Mouse (Mus musculus) MEL (cell line): ENCODE results near the gene Slc35c2. TPM values are rescaled to one million over a fixed set of nuclear protein-coding genes. Genes with fewer than 3 reads are reported as not detected.
A peak's percentile ranks its signal among the peaks of the same experiment; 100 is the strongest.

ENCODE experiments used
- DNase-seq: peaks from one replicate; pipeline ENCODE4 v3.0.0; 2011; ENCODE audit warnings: low read depth, low spot score
- H3K27ac ChIP-seq: 2 replicates; pipeline ENCODE4 v1.5.1; 2012; ENCODE audit warnings: low read depth, mild to moderate bottlenecking, control low read depth, low read length, moderate library complexity; ENCODE audit not compliant: control insufficient read depth
- H3K27me3 ChIP-seq, 2 experiments: fragments of 150-350 bp in 1 of 2; sonication (generic) in 1 of 2; 2 replicates each; pipeline ENCODE4 v1.6.1; 2012; ENCODE audit warnings: low read length in 2 of 2, mild to moderate bottlenecking in 2 of 2, improper control_type of control experiment in 1 of 2, moderate library complexity in 1 of 2; ENCODE audit not compliant: insufficient read depth in 2 of 2, control insufficient read depth in 1 of 2
- H3K36me3 ChIP-seq, 2 experiments: 2 replicates each; pipeline ENCODE4 v1.6.1; 2012 to 2014; ENCODE audit warnings: low read length in 2 of 2, improper control_type of control experiment in 1 of 2, inconsistent platforms in 1 of 2, mild to moderate bottlenecking in 1 of 2; ENCODE audit not compliant: insufficient read depth in 2 of 2, control insufficient read depth in 1 of 2
- H3K4me1 ChIP-seq, 2 experiments: fragments of 150-350 bp in 1 of 2; sonication (generic) in 1 of 2; 2 replicates each; pipeline ENCODE4 v1.6.1; 2012; ENCODE audit warnings: low read length in 2 of 2, improper control_type of control experiment in 1 of 2, mild to moderate bottlenecking in 1 of 2; ENCODE audit not compliant: insufficient read depth in 2 of 2, control insufficient read depth in 1 of 2
- H3K4me3 ChIP-seq, 2 experiments: fragments of 150-350 bp in 1 of 2; sonication (generic) in 1 of 2; 2 replicates each; pipeline ENCODE4 v1.5.1; 2012; ENCODE audit warnings: low read depth in 2 of 2, low read length in 2 of 2, mild to moderate bottlenecking in 2 of 2, moderate library complexity in 2 of 2, control low read depth in 1 of 2, improper control_type of control experiment in 1 of 2; ENCODE audit not compliant: control insufficient read depth in 1 of 2, insufficient read depth in 1 of 2
- H3K79me2 ChIP-seq: 2 replicates; pipeline ENCODE4 v1.6.1; 2012; ENCODE audit warnings: mild to moderate bottlenecking, low read length, moderate library complexity; ENCODE audit not compliant: control insufficient read depth, poor library complexity, insufficient read depth
- H3K9ac ChIP-seq: 2 replicates; pipeline ENCODE4 v1.6.1; 2012; ENCODE audit warnings: low read depth, mild to moderate bottlenecking, control low read depth, low read length, moderate library complexity; ENCODE audit not compliant: control insufficient read depth, poor library complexity, severe bottlenecking
- H3K9me3 ChIP-seq: fragments of 150-350 bp; sonication (generic); replicated peaks from 2 replicates; pipeline ENCODE4 v1.6.1; 2012; ENCODE audit warnings: mild to moderate bottlenecking, low read length, improper control_type of control experiment, moderate library complexity; ENCODE audit not compliant: insufficient read depth
- BHLHE40 ChIP-seq: IDR thresholded peaks from 2 replicates; pipeline ENCODE4 v1.6.1; 2012; ENCODE audit warnings: low read depth, mild to moderate bottlenecking, inconsistent platforms, low read length, improper control_type of control experiment, borderline replicate concordance
- CHD1 ChIP-seq: IDR thresholded peaks from 2 replicates; pipeline ENCODE4 v1.6.1; 2012; ENCODE audit warnings: low read depth, mild to moderate bottlenecking, inconsistent platforms, low read length, improper control_type of control experiment
- CHD2 ChIP-seq: IDR thresholded peaks from 2 replicates; pipeline ENCODE4 v1.6.1; 2011; ENCODE audit warnings: low read length, improper control_type of control experiment
- CTCF ChIP-seq, 3 experiments: IDR thresholded peaks in 2 of 3; conservative IDR thresholded peaks in 1 of 3; 2 replicates each; pipeline ENCODE4 v1.5.1; 2011 to 2012; ENCODE audit warnings: low read length in 3 of 3, low read depth in 2 of 3, mild to moderate bottlenecking in 2 of 3, improper control_type of control experiment in 1 of 3, inconsistent platforms in 1 of 3, mixed read lengths in 1 of 3, moderate library complexity in 1 of 3; ENCODE audit not compliant: control insufficient read depth in 1 of 3, insufficient read depth in 1 of 3, poor library complexity in 1 of 3, severe bottlenecking in 1 of 3
- E2F4 ChIP-seq: IDR thresholded peaks from 2 replicates; pipeline ENCODE4 v1.6.1; 2011; ENCODE audit warnings: low read depth, low read length, improper control_type of control experiment, borderline replicate concordance
- ELF1 ChIP-seq: IDR thresholded peaks from 2 replicates; pipeline ENCODE4 v1.6.1; 2014; ENCODE audit warnings: low read depth, mild to moderate bottlenecking, inconsistent platforms, low read length, improper control_type of control experiment, moderate library complexity
- EP300 ChIP-seq, 2 experiments: IDR thresholded peaks; 2 replicates each; pipeline ENCODE4 v1.6.1; 2011; ENCODE audit warnings: improper control_type of control experiment in 2 of 2, low read length in 2 of 2, low read depth in 1 of 2, mild to moderate bottlenecking in 1 of 2
- ETS1 ChIP-seq: IDR thresholded peaks from 2 replicates; pipeline ENCODE4 v1.6.1; 2012; ENCODE audit warnings: low read depth, mild to moderate bottlenecking, inconsistent platforms, low read length, improper control_type of control experiment, moderate library complexity
- HCFC1 ChIP-seq: IDR thresholded peaks from 2 replicates; pipeline ENCODE4 v1.6.1; 2012; ENCODE audit warnings: low read depth, mild to moderate bottlenecking, inconsistent platforms, low read length, improper control_type of control experiment, moderate library complexity
- JUND ChIP-seq: IDR thresholded peaks from 2 replicates; pipeline ENCODE4 v1.6.1; 2011; ENCODE audit warnings: low read depth, mild to moderate bottlenecking, improper control_type of control experiment, low read length
- KAT2A ChIP-seq: conservative IDR thresholded peaks from 2 replicates; pipeline ENCODE4 v1.6.1; 2012; ENCODE audit warnings: low read depth, low read length, improper control_type of control experiment, inconsistent platforms
- MAFK ChIP-seq: IDR thresholded peaks from 2 replicates; pipeline ENCODE4 v1.6.1; 2011; ENCODE audit warnings: low read depth, mild to moderate bottlenecking, low read length, improper control_type of control experiment, borderline replicate concordance
- MAX ChIP-seq: IDR thresholded peaks from 2 replicates; pipeline ENCODE4 v1.6.1; 2011; ENCODE audit warnings: low read length, improper control_type of control experiment
- MAZ ChIP-seq: IDR thresholded peaks from 2 replicates; pipeline ENCODE4 v1.6.1; 2012; ENCODE audit warnings: low read depth, mild to moderate bottlenecking, inconsistent platforms, low read length, improper control_type of control experiment
- MXI1 ChIP-seq: IDR thresholded peaks from 2 replicates; pipeline ENCODE4 v1.6.1; 2011; ENCODE audit warnings: mild to moderate bottlenecking, low read depth, low read length, improper control_type of control experiment
- MYC ChIP-seq: IDR thresholded peaks from 2 replicates; pipeline ENCODE4 v1.6.1; 2011; ENCODE audit warnings: low read depth, mild to moderate bottlenecking, low read length, improper control_type of control experiment, moderate library complexity
- NELFE ChIP-seq: IDR thresholded peaks from 2 replicates; pipeline ENCODE4 v1.6.1; 2011; ENCODE audit warnings: low read depth, low read length, improper control_type of control experiment
- NRF1 ChIP-seq: IDR thresholded peaks from 2 replicates; pipeline ENCODE4 v1.6.1; 2014; ENCODE audit warnings: low read depth, mild to moderate bottlenecking, inconsistent platforms, low read length, improper control_type of control experiment, moderate library complexity; ENCODE audit not compliant: poor library complexity, insufficient read depth, severe bottlenecking
- POLR2A ChIP-seq, 2 experiments: IDR thresholded peaks; 2 replicates each; pipeline ENCODE4 v1.6.1; 2011 to 2012; ENCODE audit warnings: low read length in 2 of 2, mild to moderate bottlenecking in 2 of 2, control low read depth in 1 of 2, improper control_type of control experiment in 1 of 2, low read depth in 1 of 2, moderate library complexity in 1 of 2; ENCODE audit not compliant: control insufficient read depth in 1 of 2, insufficient read depth in 1 of 2, poor library complexity in 1 of 2
- POLR2AphosphoS2 ChIP-seq: IDR thresholded peaks from 2 replicates; pipeline ENCODE4 v1.6.1; 2011; ENCODE audit warnings: low read length, improper control_type of control experiment
- RAD21 ChIP-seq: IDR thresholded peaks from 2 replicates; pipeline ENCODE4 v1.6.1; 2011; ENCODE audit warnings: mild to moderate bottlenecking, low read depth, low read length, improper control_type of control experiment
- SIN3A ChIP-seq: IDR thresholded peaks from 2 replicates; pipeline ENCODE4 v1.6.1; 2012; ENCODE audit warnings: low read length, improper control_type of control experiment, inconsistent platforms
- SMC3 ChIP-seq: IDR thresholded peaks from 2 replicates; pipeline ENCODE4 v1.6.1; 2011; ENCODE audit warnings: low read depth, low read length, improper control_type of control experiment
- TAL1 ChIP-seq: IDR thresholded peaks from 2 replicates; pipeline ENCODE4 v1.6.1; 2012; ENCODE audit warnings: mild to moderate bottlenecking, inconsistent platforms, low read length, moderate library complexity, mixed read lengths
- TBP ChIP-seq: IDR thresholded peaks from 2 replicates; pipeline ENCODE4 v1.8.0; 2011; ENCODE audit warnings: low read depth, low read length, improper control_type of control experiment
- TCF12 ChIP-seq: IDR thresholded peaks from 2 replicates; pipeline ENCODE4 v1.6.1; 2014; ENCODE audit warnings: low read depth, mild to moderate bottlenecking, inconsistent platforms, low read length, improper control_type of control experiment, moderate library complexity
- UBTF ChIP-seq: IDR thresholded peaks from 2 replicates; pipeline ENCODE4 v1.6.1; 2012; ENCODE audit warnings: low read depth, mild to moderate bottlenecking, inconsistent platforms, low read length, improper control_type of control experiment, moderate library complexity, borderline replicate concordance; ENCODE audit not compliant: insufficient read depth
- USF1 ChIP-seq: IDR thresholded peaks from 2 replicates; pipeline ENCODE4 v1.6.1; 2014; ENCODE audit warnings: low read depth, mild to moderate bottlenecking, inconsistent platforms, low read length, improper control_type of control experiment, moderate library complexity
- USF2 ChIP-seq, 2 experiments: IDR thresholded peaks; 2 replicates each; pipeline ENCODE4 v1.6.1; 2011 to 2012; ENCODE audit warnings: improper control_type of control experiment in 2 of 2, low read length in 2 of 2, borderline replicate concordance in 1 of 2, inconsistent platforms in 1 of 2, low read depth in 1 of 2, mild to moderate bottlenecking in 1 of 2; ENCODE audit not compliant: insufficient read depth in 1 of 2
- ZC3H11A ChIP-seq: IDR thresholded peaks from 2 replicates; pipeline ENCODE4 v1.6.1; 2012; ENCODE audit warnings: low read depth, mild to moderate bottlenecking, inconsistent platforms, low read length, improper control_type of control experiment
- ZKSCAN1 ChIP-seq: IDR thresholded peaks from 2 replicates; pipeline ENCODE4 v1.6.1; 2012; ENCODE audit warnings: low read depth, mild to moderate bottlenecking, inconsistent platforms, low read length, improper control_type of control experiment, moderate library complexity
- ZMIZ1 ChIP-seq: IDR thresholded peaks from 2 replicates; pipeline ENCODE4 v1.6.1; 2012; ENCODE audit warnings: low read depth, mild to moderate bottlenecking, inconsistent platforms, low read length, improper control_type of control experiment, moderate library complexity
- ZNF384 ChIP-seq: IDR thresholded peaks from 2 replicates; pipeline ENCODE4 v1.6.1; 2012; ENCODE audit warnings: low read depth, mild to moderate bottlenecking, inconsistent platforms, low read length, improper control_type of control experiment
- polyA plus RNA-seq, 2 experiments: library from polyadenylated mRNA; stranded (reverse) in 1 of 2; unstranded in 1 of 2; fragments of >175 nt in 1 of 2; fragments of >200 nt in 1 of 2; gene quantifications; 2 replicates each; pipeline versions ENCODE4 v1.2.1 to v1.2.4; 2012; ENCODE audit warnings: low replicate concordance in 2 of 2, low read depth in 1 of 2; ENCODE audit not compliant: insufficient read length in 2 of 2, insufficient read depth in 1 of 2, missing spikeins in 1 of 2
- total RNA-seq: library from RNA; depleted of rRNA; stranded (reverse); fragments of 300-350 nt; gene quantifications from 2 replicates; pipeline ENCODE4 v1.2.3, GENCODE M21; 2012

The Slc35c2 gene
- total and polyA plus RNA-seq, 3 experiments: 64.9 to 121 TPM; not detected in 1

DNA sequence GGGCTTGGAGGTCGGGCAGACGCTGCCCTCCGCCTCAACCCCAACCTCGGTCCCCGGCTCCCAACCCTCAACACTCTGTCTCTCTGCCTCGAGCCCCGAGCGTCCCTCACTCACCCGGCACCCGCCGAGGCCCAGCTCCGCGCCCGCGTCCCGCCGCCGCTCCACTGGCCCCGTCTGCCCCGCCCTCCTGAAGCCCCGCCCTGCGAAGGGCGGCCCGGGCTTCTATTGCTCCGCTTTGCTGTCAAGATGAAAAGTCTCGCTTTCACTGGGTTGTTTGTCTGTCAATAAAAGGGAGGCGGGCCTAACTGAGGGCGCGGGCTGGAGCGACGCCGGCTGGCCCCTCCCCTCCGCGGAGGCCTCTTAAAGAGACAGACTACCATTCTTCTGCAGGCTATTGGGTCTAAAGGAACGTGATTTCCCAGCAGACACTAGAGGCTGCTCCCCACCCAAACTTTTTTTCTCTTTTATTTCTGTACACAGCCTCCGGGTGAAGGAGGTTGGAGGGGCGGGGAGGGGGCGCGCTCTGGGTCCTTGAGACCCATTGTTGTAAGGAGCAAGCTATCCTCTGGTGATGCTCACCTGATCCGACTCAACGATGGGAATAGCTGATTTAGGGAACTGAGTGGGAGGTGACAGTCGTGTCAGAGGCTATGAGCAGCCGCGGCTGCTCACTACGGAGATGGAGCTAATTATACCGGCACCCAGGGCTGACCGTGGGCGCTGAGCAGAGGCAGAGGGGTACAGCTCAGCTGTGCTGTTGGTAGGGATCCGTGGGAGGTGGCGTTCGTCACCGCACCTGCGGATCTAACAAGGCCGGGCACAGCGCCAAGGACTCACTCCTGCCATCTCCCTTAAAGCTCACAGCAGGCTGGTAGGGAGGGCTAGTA, 38.9 kb upstream of the Slc35c2 start, which contains the start of gene Elmo2:
TSS of gene Elmo2 (minus strand) at position 176 of the 887 bp plus-strand sequence.
- peak within 1 kb of the TSS; percentile 13 for H3K27ac ChIP-seq
- H3K79me2 ChIP-seq: peaks cover 17% of the 10 kb centered on the region
- DNase-seq: peak; percentile 97

GRCm38 (mm10) chr2:165325521-165326303, 38.0 kb upstream of the Slc35c2 start:
- no peak overlapping the region for H3K27ac ChIP-seq

More for the DNA sequence above, 38.9 kb upstream of the Slc35c2 start, which contains the start of gene Elmo2:
- H3K4me1 ChIP-seq: peaks cover 2 to 46% of the 10 kb centered on the region in 2 experiments
- TF ChIP-seq ZKSCAN1: no peak
- TF ChIP-seq MYC: no peak
- TF ChIP-seq NELFE: peak; percentile 71
- TF ChIP-seq NRF1: no peak
- TF ChIP-seq CHD1: no peak
- peak; percentile 66 for TF ChIP-seq TBP
- peak; percentile 66; the same call in 1 of the 2 replicates for TF ChIP-seq POLR2AphosphoS2
- peak; percentile 79 for TF ChIP-seq MAZ
- peak; percentile 20; the same call in 1 of the 2 replicates for TF ChIP-seq MXI1
- TF ChIP-seq RAD21: no peak
- TF ChIP-seq HCFC1: peak; percentile 82
- no peak for TF ChIP-seq EP300 (IDR thresholded peaks at IDR 0.05; ENCODE audit: low read depth in 1 of 2, low read length in 2 of 2)
- TF ChIP-seq JUND: no peak
- no peak for TF ChIP-seq E2F4
- TF ChIP-seq ETS1: no peak
- peak; percentile 72; the same call in 1 of the 2 replicates for TF ChIP-seq BHLHE40
- TF ChIP-seq ZMIZ1: peak; percentile 61; the same call in 1 of the 2 replicates
- no peak for TF ChIP-seq USF2 (IDR thresholded peaks at IDR 0.05; ENCODE audit: borderline replicate concordance in 1 of 2, insufficient read depth in 1 of 2, low read depth in 1 of 2, low read length in 2 of 2)
- TF ChIP-seq UBTF: no peak
- TF ChIP-seq ZC3H11A: no peak
- peak; percentile 60 to 64; a peak in 2 of 4 replicates for TF ChIP-seq POLR2A (IDR thresholded peaks at IDR 0.05; ENCODE audit: control insufficient read depth in 1 of 2, insufficient read depth in 1 of 2, low read depth in 1 of 2, low read length in 2 of 2, poor library complexity in 1 of 2)
- TF ChIP-seq CTCF (IDR thresholded peaks at IDR 0.05 in 2 of 3, conservative IDR thresholded peaks at IDR 0.05 in 1 of 3; ENCODE audit: control insufficient read depth in 1 of 3, insufficient read depth in 1 of 3, low read depth in 2 of 3, low read length in 3 of 3, poor library complexity in 1 of 3, severe bottlenecking in 1 of 3): no peak
- no peak for TF ChIP-seq MAFK
- peak; percentile 66 for TF ChIP-seq CHD2
- no peak for TF ChIP-seq USF1
- 0 out of 2 replicates have a peak, but pooled peaks have one; percentile 17 for TF ChIP-seq ELF1
- TF ChIP-seq ZNF384: peak; percentile 74
- TF ChIP-seq MAX: no peak
- no peak for TF ChIP-seq KAT2A
- peak; percentile 83 for TF ChIP-seq SIN3A
- peak; percentile 21; the same call in 1 of the 2 replicates for TF ChIP-seq TCF12
- no peaks in the 10 kb centered on the region for H3K27me3 ChIP-seq
- no peaks in the 10 kb centered on the region for H3K9me3 ChIP-seq
- peak within 1 kb of the TSS; percentile 66 to 92 for H3K4me3 ChIP-seq
- H3K36me3 ChIP-seq: peaks cover 0 to 28% of the 10 kb centered on the region in 2 experiments; a peak in 2 of 4 replicates
- H3K9ac ChIP-seq: peak within 1 kb of the TSS; percentile 87

More at GRCm38 (mm10) chr2:165325521-165326303, 38.0 kb upstream of the Slc35c2 start:
- H3K36me3 ChIP-seq: peaks cover 0 to 34% of the 10 kb centered on the region in 2 experiments; a peak in 2 of 4 replicates
- peak overlapping the region; percentile 66 to 92 for H3K4me3 ChIP-seq
- peaks cover 9 to 55% of the 10 kb centered on the region in 2 experiments for H3K4me1 ChIP-seq
- H3K9ac ChIP-seq: peak overlapping the region; percentile 87
- H3K9me3 ChIP-seq: no peaks in the 10 kb centered on the region
- no peak for TF ChIP-seq KAT2A
- no peak for TF ChIP-seq TAL1
- TF ChIP-seq TCF12: no peak
- no peak for TF ChIP-seq MAX
- no peak for TF ChIP-seq BHLHE40
- no peak for TF ChIP-seq SMC3
- no peak for TF ChIP-seq TBP
- TF ChIP-seq MXI1: no peak
- no peak for TF ChIP-seq CHD1
- no peak for TF ChIP-seq NELFE
- DNase-seq: peak; percentile 35
- H3K79me2 ChIP-seq: peaks cover 20% of the 10 kb centered on the region
- H3K27me3 ChIP-seq: no peaks in the 10 kb centered on the region
